Mouse (Mus musculus): ENCODE measurements around the gene Sestd1. TPM values are rescaled to one million over a fixed set of nuclear protein-coding genes. Genes with fewer than 3 reads are reported as not detected.

Gene Sestd1
- polyA plus RNA-seq, 1 experiment from 2014 or later = 33.6 TPM

DNA sequence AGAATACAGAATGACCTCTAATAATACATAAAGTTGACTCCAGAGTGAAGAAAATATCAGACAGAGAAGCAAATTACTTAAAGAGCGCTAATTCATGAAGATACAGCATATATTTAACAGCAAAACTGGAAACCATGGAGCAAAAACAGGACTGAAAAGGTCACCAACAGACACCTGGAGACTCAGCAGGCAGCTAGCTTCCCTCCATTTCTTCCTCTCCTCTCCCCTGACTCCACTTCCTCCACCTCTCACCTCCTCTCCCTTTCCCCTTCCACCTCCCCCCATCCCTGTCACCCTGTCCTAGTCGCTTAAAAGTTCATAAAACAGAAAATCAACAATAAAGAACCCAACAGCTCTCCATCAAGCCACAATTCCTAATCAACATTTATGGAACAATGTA, 13.5 kb downstream of the Sestd1 start:
- no peak overlapping the region for H3K4me3 ChIP-seq
- no peak overlapping the region for H3K9ac ChIP-seq
- H3K36me3 ChIP-seq = no peaks in the 10 kb centered on the region
- H3K27ac ChIP-seq (replicated peaks) = no peak overlapping the region
- 87% methylated on average over 2 of the region's 2 CpGs for WGBS
- H3K4me1 ChIP-seq (replicated peaks) = peaks cover 36% of the 10 kb centered on the region
- no peak for ATAC-seq (ENCODE audit: low read depth)
- H3K9me3 ChIP-seq = no peaks in the 10 kb centered on the region
- no peak overlapping the region for H3K4me2 ChIP-seq
- H3K27me3 ChIP-seq = no peaks in the 10 kb centered on the region

DNA sequence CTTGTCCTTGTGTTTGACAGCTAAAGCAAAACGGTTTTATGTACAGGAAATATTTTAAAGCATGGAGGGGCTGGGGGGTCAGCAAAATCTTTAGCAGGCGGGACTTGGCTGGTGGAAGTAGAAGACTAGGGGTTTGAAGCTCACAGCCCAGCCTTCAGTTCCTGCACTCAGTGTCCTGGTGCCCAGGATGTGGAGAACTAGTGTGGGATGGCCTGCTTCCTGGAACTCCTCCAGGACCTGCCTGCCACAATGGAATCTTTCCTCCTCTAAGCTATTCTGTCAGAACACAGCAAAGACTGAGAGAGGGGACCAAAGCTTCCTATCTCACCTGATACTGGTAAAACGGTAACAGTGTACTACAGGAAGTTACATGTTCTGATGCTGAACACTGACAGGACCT, 14.4 kb downstream of the Sestd1 start:
- 86% methylated on average over 3 of the region's 3 CpGs for WGBS
- H3K9ac ChIP-seq = no peak overlapping the region
- no peaks in the 10 kb centered on the region for H3K36me3 ChIP-seq
- ATAC-seq (ENCODE audit: low read depth) = no peak
- H3K4me3 ChIP-seq = no peak overlapping the region
- H3K9me3 ChIP-seq = no peaks in the 10 kb centered on the region
- H3K27ac ChIP-seq (replicated peaks) = no peak overlapping the region
- H3K4me1 ChIP-seq (replicated peaks) = peaks cover 36% of the 10 kb centered on the region
- no peak overlapping the region for H3K4me2 ChIP-seq
- no peaks in the 10 kb centered on the region for H3K27me3 ChIP-seq

DNA sequence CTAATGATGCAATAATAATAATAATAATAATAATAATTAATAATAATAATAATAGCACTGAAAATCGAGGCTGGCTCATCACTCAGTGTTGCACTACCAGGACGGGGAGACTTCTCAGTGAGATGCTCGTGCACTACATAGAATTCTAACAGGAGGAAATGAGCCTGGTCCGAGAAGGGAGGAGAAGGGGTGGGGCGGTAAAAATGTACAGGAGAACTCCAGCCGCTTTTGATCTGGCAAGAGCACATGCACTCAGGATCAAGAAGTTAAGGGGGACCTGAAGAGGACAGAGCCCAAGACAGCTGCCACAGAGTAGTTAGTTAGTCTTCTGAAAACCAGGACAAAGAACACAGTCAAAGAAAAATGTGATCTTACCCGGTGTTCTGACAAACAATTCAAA, 15.1 kb downstream of the Sestd1 start:
- H3K4me3 ChIP-seq = no peak overlapping the region
- H3K4me1 ChIP-seq (replicated peaks) = peaks cover 36% of the 10 kb centered on the region
- WGBS = 81% methylated on average over 7 of the region's 7 CpGs
- no peak for ATAC-seq (ENCODE audit: low read depth)
- no peaks in the 10 kb centered on the region for H3K9me3 ChIP-seq
- no peaks in the 10 kb centered on the region for H3K27me3 ChIP-seq
- no peak overlapping the region for H3K4me2 ChIP-seq
- H3K27ac ChIP-seq (replicated peaks) = no peak overlapping the region
- H3K36me3 ChIP-seq = no peaks in the 10 kb centered on the region
- H3K9ac ChIP-seq = no peak overlapping the region

DNA sequence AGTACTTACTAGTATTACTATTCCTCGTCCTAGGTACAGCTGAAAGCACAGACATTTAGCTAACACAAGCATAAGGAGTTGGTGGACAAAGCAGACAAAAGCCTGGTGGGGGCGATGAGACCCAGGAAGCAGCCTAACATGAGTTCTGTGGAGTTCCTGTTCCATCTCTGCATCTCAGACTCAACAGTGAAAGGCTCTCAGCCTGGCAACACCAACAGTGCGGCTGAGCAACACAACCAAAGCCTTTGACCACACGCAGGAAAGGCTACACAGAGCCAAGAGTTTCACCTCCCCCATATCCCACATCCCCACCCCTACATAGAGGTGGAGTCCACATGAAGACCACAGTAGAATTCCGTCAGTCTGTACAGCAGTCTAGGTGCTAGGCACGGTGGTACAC, 15.8 kb downstream of the Sestd1 start:
- Histone ChIP-seq H3K4me3 (no peak overlapping the region), H3K4me1 (replicated peaks) (peaks cover 33% of the 10 kb centered on the region), H3K9me3 (no peaks in the 10 kb centered on the region), H3K9ac (no peak overlapping the region), H3K4me2 (no peak overlapping the region), H3K27ac (replicated peaks) (no peak overlapping the region), H3K36me3 (no peaks in the 10 kb centered on the region), H3K27me3 (no peaks in the 10 kb centered on the region)
- 87% methylated on average over 6 of the region's 6 CpGs for WGBS
- no peak for ATAC-seq (ENCODE audit: low read depth)

DNA sequence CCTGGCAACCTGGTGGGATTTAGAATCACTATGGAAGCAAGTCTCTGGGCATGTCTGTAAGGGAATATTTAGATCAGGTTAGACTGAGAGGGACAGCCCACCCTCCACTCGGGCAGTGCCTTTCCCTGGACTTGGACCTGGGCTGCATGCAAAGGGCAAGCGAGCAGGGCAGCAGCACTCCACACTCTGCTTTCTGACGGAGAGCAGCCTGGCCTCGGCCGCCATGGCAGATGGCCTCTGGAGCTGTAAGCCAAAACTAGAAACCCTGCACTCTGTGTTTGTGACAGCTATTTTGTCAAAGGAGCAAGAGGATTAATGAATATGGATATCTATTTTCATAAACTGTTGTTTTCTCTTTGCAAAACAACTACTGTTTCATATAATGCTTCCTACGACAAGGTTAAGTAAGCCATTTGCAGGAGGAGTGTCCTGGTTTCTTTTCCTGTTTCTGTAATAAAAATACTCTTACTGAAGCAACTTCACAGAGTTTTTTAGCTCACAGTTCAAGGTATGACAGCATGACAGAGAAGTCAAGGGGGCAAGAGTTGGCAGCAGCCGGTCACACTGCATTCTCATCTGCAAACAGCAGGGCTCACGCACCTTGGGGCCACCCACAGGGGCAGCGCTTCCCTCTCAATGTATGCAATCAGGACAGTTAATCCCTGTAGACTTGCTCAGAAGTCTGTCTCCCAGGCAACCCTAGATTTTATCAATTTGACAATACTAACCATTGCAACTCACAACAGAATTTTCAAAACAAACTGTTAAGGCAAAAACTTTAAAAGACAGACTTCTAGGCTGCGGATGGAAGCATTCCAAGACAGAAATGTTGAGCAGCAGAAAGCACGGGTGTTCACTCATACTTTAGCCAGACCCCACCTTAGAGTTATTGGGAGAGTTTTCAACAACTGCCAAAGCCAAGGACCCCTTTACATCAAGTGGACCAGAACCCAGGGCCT, 16.6 kb downstream of the Sestd1 start:
- H3K4me1 ChIP-seq (replicated peaks) = peaks cover 25% of the 10 kb centered on the region
- H3K9ac ChIP-seq = no peak overlapping the region
- no peak overlapping the region for H3K4me2 ChIP-seq
- H3K9me3 ChIP-seq = no peaks in the 10 kb centered on the region
- WGBS = 67% methylated on average over 11 of the region's 11 CpGs
- no peaks in the 10 kb centered on the region for H3K36me3 ChIP-seq
- no peaks in the 10 kb centered on the region for H3K27me3 ChIP-seq
- H3K27ac ChIP-seq (replicated peaks) = no peak overlapping the region
- no peak overlapping the region for H3K4me3 ChIP-seq
- ATAC-seq (ENCODE audit: low read depth) = no peak

DNA sequence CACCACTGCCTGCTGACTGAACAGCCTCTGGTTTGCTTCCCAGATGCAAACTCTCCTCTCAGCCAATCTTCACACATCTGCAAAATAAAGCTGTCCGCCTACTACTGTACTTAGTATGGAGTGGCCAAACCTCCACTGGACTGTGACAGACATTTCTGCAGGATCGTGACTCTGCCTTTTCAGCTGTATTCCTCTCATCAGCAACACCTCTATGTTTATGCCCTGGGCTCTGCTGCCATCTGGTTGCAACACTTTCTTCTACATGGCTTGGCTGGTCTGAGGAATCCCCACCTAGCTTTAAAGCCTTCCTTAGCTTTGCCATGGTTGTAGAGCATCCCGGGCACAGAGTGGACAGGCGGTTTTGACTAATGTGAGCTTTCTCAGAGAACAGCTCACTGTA, 20.3 kb downstream of the Sestd1 start:
- H3K27ac ChIP-seq (replicated peaks) = no peak overlapping the region

DNA sequence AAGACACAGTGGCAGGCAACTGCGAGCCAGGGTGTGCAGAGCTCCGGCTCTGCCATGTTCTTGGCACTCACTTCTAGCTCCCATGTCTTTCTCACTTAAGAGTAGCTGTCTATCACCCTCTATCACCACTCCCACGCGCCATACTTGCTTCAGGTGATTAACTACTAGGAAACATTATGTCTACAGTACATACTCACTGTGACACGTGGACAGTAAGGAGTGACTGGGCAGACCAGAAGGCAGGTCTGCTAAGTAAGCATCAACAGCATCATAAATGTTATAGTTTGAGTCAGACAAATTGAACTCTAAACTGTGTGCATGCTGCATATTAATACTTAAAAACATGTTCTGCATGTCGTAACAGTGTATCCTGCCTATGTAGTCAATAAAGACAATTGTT, 27.2 kb downstream of the Sestd1 start:
- H3K4me3 ChIP-seq = no peak overlapping the region
- no peak overlapping the region for H3K4me2 ChIP-seq
- 0 out of 2 replicates have a peak, but pooled peaks cover 3% of the 10 kb centered on the region for H3K36me3 ChIP-seq
- H3K9me3 ChIP-seq = no peaks in the 10 kb centered on the region
- H3K27me3 ChIP-seq = no peaks in the 10 kb centered on the region
- WGBS = 84% methylated on average over 6 of the region's 6 CpGs
- no peak overlapping the region for H3K27ac ChIP-seq (replicated peaks)
- 0 out of 2 replicates have a peak, but pooled peaks have one; percentile 37 for ATAC-seq (ENCODE audit: low read depth)
- peaks cover 25% of the 10 kb centered on the region for H3K4me1 ChIP-seq (replicated peaks)
- no peak overlapping the region for H3K9ac ChIP-seq

More for the DNA sequence above, 20.3 kb downstream of the Sestd1 start:
- Histone ChIP-seq H3K27me3 (no peaks in the 10 kb centered on the region), H3K9ac (no peak overlapping the region), H3K36me3 (0 out of 2 replicates have a peak, but pooled peaks cover 3% of the 10 kb centered on the region), H3K4me2 (no peak overlapping the region), H3K4me3 (no peak overlapping the region), H3K4me1 (replicated peaks) (peaks cover 19% of the 10 kb centered on the region), H3K9me3 (no peaks in the 10 kb centered on the region)
- ATAC-seq (ENCODE audit: low read depth) = no peak
- WGBS = 80% methylated on average over 4 of the region's 4 CpGs

DNA sequence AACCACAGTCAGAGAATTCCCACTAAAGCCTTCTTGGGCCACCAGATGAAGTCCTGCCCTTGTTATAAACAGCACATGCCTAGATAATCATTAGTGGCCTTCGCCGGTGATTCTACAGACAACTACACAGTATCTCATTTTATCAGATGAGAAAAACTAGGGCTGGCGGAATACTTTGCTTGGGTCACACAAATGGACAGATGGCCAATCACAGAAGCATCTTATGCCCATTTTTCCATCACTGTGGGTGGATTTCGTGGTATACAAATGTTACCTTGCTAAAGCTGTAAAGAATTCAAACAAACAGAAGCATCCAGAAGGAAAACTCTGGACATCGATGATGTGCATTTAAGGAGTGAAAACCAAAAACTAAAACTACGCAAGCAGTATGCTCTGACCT, 28.7 kb downstream of the Sestd1 start:
- Histone ChIP-seq H3K4me2 (no peak overlapping the region), H3K9me3 (no peaks in the 10 kb centered on the region), H3K36me3 (0 out of 2 replicates have a peak, but pooled peaks cover under 1% of the 10 kb centered on the region), H3K9ac (no peak overlapping the region), H3K4me1 (replicated peaks) (peaks cover 27% of the 10 kb centered on the region), H3K27me3 (no peaks in the 10 kb centered on the region), H3K4me3 (no peak overlapping the region), H3K27ac (replicated peaks) (no peak overlapping the region)
- 95% methylated on average over 6 of the region's 6 CpGs for WGBS
- no peak for ATAC-seq (ENCODE audit: low read depth)

DNA sequence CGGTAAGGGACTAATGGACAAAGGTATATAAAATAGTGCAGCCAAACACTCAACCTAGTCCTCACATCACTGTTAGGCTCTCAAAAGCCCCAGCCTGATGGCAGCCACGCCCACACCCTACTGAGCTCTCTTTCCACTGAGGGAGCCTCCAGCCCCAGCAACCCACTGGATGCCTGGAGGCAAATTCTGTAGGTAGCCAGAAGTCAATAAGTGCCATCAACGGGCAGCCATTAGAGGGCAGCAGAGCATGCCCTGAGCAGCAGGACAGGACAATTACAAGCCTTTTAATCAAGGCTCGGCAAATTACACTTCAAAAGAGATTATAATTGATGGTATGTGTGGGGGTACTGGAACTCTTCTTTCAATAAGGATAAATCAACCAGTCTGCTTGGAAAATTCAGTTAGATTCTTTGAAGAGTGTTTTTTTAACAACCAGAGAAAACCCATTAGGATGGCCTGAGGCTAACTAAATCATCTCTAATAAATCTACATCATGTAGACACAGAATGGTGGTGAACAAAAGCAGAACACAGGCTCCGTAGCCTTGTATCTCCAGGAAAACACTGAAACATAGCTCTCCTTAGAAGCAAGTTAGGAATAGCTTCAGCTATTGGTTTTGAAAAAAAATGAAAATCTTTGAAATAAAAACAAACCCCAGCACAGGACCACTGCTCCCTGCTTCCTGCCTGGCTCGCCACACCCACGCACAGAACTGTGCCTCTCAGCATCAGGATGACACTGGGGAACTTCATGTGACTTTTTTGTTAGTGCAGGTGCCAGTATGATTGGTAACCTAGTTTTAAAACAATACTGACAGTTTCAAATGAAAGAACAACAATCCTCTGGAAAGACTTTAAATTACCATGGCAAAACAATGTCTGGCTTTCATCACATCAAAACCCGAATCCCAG, 30.4 kb downstream of the Sestd1 start:
- peak; percentile 64; the same call in 1 of the 2 replicates for ATAC-seq (ENCODE audit: low read depth)
- Histone ChIP-seq H3K27me3 (no peaks in the 10 kb centered on the region), H3K4me1 (replicated peaks) (peaks cover 36% of the 10 kb centered on the region), H3K27ac (replicated peaks) (no peak overlapping the region), H3K9me3 (no peaks in the 10 kb centered on the region), H3K36me3 (peaks cover 2% of the 10 kb centered on the region; the same call in 1 of the 2 replicates), H3K4me3 (no peak overlapping the region), H3K9ac (no peak overlapping the region), H3K4me2 (no peak overlapping the region)
- WGBS = 22% methylated on average over 8 of the region's 8 CpGs

DNA sequence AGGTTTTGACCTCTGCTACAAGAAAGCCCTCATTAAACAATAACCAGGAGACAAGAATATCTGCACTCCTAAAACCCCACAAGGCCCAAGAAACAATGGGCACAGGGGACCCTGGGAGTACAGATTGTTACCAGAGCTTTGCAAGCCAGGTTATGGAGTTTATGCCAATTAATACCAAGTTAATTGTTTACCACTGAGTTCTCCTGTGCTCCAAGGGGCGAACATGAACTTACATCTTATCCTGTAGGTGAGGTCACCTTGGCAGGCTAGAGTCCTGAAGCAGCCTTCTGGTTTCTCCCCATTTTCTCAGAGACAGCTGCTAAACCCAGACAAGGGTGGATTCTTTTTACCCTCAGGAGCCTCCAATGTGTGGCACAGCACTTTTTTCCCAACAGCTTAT, 32.0 kb downstream of the Sestd1 start:
- peaks cover 16% of the 10 kb centered on the region for H3K36me3 ChIP-seq
- H3K4me1 ChIP-seq (replicated peaks) = peaks cover 31% of the 10 kb centered on the region
- no peaks in the 10 kb centered on the region for H3K27me3 ChIP-seq
- 90% methylated on average over 1 of the region's 1 CpGs for WGBS
- H3K9ac ChIP-seq = no peak overlapping the region
- no peak overlapping the region for H3K27ac ChIP-seq (replicated peaks)
- no peak for ATAC-seq (ENCODE audit: low read depth)
- H3K4me3 ChIP-seq = no peak overlapping the region
- H3K9me3 ChIP-seq = no peaks in the 10 kb centered on the region
- H3K4me2 ChIP-seq = no peak overlapping the region

DNA sequence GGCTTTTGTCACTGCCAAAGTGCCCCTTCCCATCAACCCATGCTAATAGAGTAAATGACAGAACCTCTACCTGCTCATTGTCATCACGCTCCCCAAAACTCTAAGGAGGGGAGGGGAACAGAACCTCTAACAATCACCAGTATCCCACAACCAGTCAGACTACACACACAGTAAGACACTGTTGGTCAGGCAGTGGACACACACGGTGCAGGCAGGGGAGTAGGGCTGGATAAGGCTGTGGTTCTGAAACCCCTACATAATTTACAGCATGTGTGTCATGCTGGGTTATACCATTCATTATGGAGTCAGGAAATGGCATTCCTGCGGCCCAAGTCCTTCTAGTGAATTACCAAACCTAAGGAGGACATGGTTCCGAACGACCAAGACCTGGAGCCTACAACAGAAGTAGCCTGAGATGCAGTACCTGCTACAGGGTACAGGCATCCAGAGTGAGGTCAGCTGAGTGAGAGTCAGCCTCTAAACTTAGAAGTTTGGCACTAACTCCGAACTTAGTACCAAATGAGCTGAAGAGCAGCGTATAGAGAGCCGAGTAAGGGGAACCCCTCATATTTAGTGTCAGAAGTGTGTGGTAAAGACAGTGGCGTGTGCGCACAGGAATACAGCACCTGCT, 33.1 kb downstream of the Sestd1 start:
- H3K36me3 ChIP-seq = peaks cover 23% of the 10 kb centered on the region
- WGBS = 80% methylated on average over 10 of the region's 10 CpGs
- H3K4me1 ChIP-seq (replicated peaks) = peaks cover 31% of the 10 kb centered on the region
- H3K27ac ChIP-seq (replicated peaks) = no peak overlapping the region
- no peak overlapping the region for H3K4me2 ChIP-seq
- ATAC-seq (ENCODE audit: low read depth) = no peak
- H3K4me3 ChIP-seq = no peak overlapping the region
- no peaks in the 10 kb centered on the region for H3K9me3 ChIP-seq
- H3K27me3 ChIP-seq = no peaks in the 10 kb centered on the region
- no peak overlapping the region for H3K9ac ChIP-seq
